Mouse (Mus musculus) heart, embryonic 15.5 days (tissue): Measurements from ENCODE around the gene Pla2g4e. TPM values are rescaled to one million over a fixed set of nuclear protein-coding genes. Genes with fewer than 3 reads are reported as not detected.

Experiments used
- ATAC-seq: fragments of 200-750 bp; cut with Nextera tagmentation; replicated peaks from 2 replicates; pipeline ENCODE4 v1.8.0; 2017; ENCODE audit warnings: low read depth, moderate TSS enrichment; ENCODE audit not compliant: insufficient number of reproducible peaks, insufficient read depth, low FRiP score
- H3K27ac ChIP-seq: fragments of 300-500 bp; sonication (generic); 2 replicates; pipeline ENCODE4 v1.5.1; 2015; ENCODE audit warnings: mild to moderate bottlenecking, inconsistent platforms
- H3K27me3 ChIP-seq: fragments of 300-500 bp; sonication (generic); 2 replicates; pipeline ENCODE4 v1.6.1; 2015; ENCODE audit warnings: inconsistent platforms
- H3K36me3 ChIP-seq: fragments of 300-500 bp; sonication (generic); 2 replicates; pipeline ENCODE4 v1.6.1; 2015; ENCODE audit warnings: mild to moderate bottlenecking, inconsistent platforms
- H3K4me1 ChIP-seq: fragments of 300-500 bp; sonication (generic); replicated peaks from 2 replicates; pipeline ENCODE4 v1.6.1; 2015; ENCODE audit warnings: inconsistent platforms
- H3K4me2 ChIP-seq: fragments of 300-500 bp; sonication (generic); 2 replicates; pipeline ENCODE4 v1.6.1; 2015; ENCODE audit warnings: inconsistent platforms, mild to moderate bottlenecking, moderate library complexity
- H3K4me3 ChIP-seq: fragments of 300-500 bp; sonication (generic); 2 replicates; pipeline ENCODE4 v1.5.1; 2015; ENCODE audit warnings: mild to moderate bottlenecking, inconsistent platforms
- H3K9ac ChIP-seq: fragments of 300-500 bp; sonication (generic); 2 replicates; pipeline ENCODE4 v1.6.1; 2015; ENCODE audit warnings: mild to moderate bottlenecking, inconsistent platforms
- H3K9me3 ChIP-seq: fragments of 300-500 bp; sonication (generic); replicated peaks from 2 replicates; pipeline ENCODE4 v1.6.1; 2016; ENCODE audit warnings: inconsistent platforms
- WGBS: fragments of 180-500 bp; shearing (Covaris S2); methylation state at CpG from one replicate; pipeline ENCODE4 v1.1.7; 2015; ENCODE audit warnings: mixed read lengths; 5-methylcytosine and 5-hydroxymethylcytosine counted together
- polyA plus RNA-seq: library from polyadenylated mRNA; unstranded; fragments of >200 nt; fragmentation: Nextera tagmentation; extraction: Ambion mirVana; gene quantifications from 2 replicates; pipeline ENCODE4 v1.2.1, GENCODE M21; 2015

The Pla2g4e gene
- polyA plus RNA-seq = 1.6 and 1.9 TPM in 2 replicates

GRCm38 (mm10) chr2:120244679-120245420 is at the start of gene Pla2g4e:
Gene Pla2g4e, minus strand, starts transcription at chr2:120245335.
- H3K4me2 ChIP-seq = peak within 1 kb of the TSS; percentile 68
- peaks cover 25% of the 10 kb centered on the region for H3K4me1 ChIP-seq
- peak; percentile 87 for ATAC-seq
- H3K9ac ChIP-seq = peak within 1 kb of the TSS; percentile 50
- H3K9me3 ChIP-seq = no peaks in the 10 kb centered on the region
- H3K27ac ChIP-seq = peak within 1 kb of the TSS; percentile 78
- 4% methylated on average over 27 of the region's 27 CpGs for WGBS
- H3K27me3 ChIP-seq = 0 out of 2 replicates have a peak, but pooled peaks cover 6% of the 10 kb centered on the region
- H3K36me3 ChIP-seq = no peaks in the 10 kb centered on the region
- H3K4me3 ChIP-seq = peak within 1 kb of the TSS; percentile 56

- 73% methylated on average over 8 of the region's 9 CpGs for WGBS
- Histone ChIP-seq H3K27ac (no peak overlapping the region), H3K9me3 (no peaks in the 10 kb centered on the region), H3K27me3 (no peaks in the 10 kb centered on the region), H3K4me3 (no peak overlapping the region), H3K4me1 (no peaks in the 10 kb centered on the region), H3K36me3 (no peaks in the 10 kb centered on the region), H3K4me2 (no peak overlapping the region), H3K9ac (no peak overlapping the region)
- no peak for ATAC-seq
These were observed 46.4 kb upstream of the Pla2g4e start for GRCm38 (mm10) chr2:120291471-120292078.

- Histone ChIP-seq H3K36me3 (no peaks in the 10 kb centered on the region), H3K4me1 (no peaks in the 10 kb centered on the region), H3K9me3 (no peaks in the 10 kb centered on the region), H3K27me3 (no peaks in the 10 kb centered on the region), H3K4me3 (no peak within 1 kb of the TSS), H3K27ac (no peak within 1 kb of the TSS), H3K4me2 (no peak within 1 kb of the TSS), H3K9ac (no peak within 1 kb of the TSS)
- 70% methylated on average over 5 of the region's 5 CpGs for WGBS
- no peak for ATAC-seq
These were observed 43.9 kb upstream of the Pla2g4e start, which contains the start of gene Pla2g4d for GRCm38 (mm10) chr2:120288995-120289394. Gene Pla2g4d, minus strand, starts transcription at chr2:120289197.

- Histone ChIP-seq H3K27ac (no peak overlapping the region), H3K4me3 (no peak overlapping the region), H3K4me1 (no peaks in the 10 kb centered on the region), H3K9ac (no peak overlapping the region), H3K9me3 (no peaks in the 10 kb centered on the region), H3K36me3 (no peaks in the 10 kb centered on the region), H3K27me3 (no peaks in the 10 kb centered on the region), H3K4me2 (no peak overlapping the region)
- no peak for ATAC-seq
- 77% methylated on average over 3 of the region's 3 CpGs for WGBS
These were observed 43.3 kb upstream of the Pla2g4e start for GRCm38 (mm10) chr2:120288401-120288800.

- Histone ChIP-seq H3K27ac (no peak overlapping the region), H3K36me3 (no peaks in the 10 kb centered on the region), H3K9ac (no peak overlapping the region), H3K4me2 (no peak overlapping the region), H3K4me3 (no peak overlapping the region), H3K4me1 (no peaks in the 10 kb centered on the region), H3K27me3 (no peaks in the 10 kb centered on the region), H3K9me3 (no peaks in the 10 kb centered on the region)
- WGBS = 68% methylated on average over 4 of the region's 4 CpGs
- no peak for ATAC-seq
These were observed 40.5 kb upstream of the Pla2g4e start for GRCm38 (mm10) chr2:120285639-120286038.

- no peak overlapping the region for H3K27ac ChIP-seq
- no peak overlapping the region for H3K4me3 ChIP-seq
- no peaks in the 10 kb centered on the region for H3K9me3 ChIP-seq
- no peaks in the 10 kb centered on the region for H3K27me3 ChIP-seq
- ATAC-seq = no peak
- H3K9ac ChIP-seq = no peak overlapping the region
- H3K4me2 ChIP-seq = no peak overlapping the region
- no peaks in the 10 kb centered on the region for H3K4me1 ChIP-seq
- no peaks in the 10 kb centered on the region for H3K36me3 ChIP-seq
These were observed 39.6 kb upstream of the Pla2g4e start for GRCm38 (mm10) chr2:120284705-120285104.

- Histone ChIP-seq H3K36me3 (no peaks in the 10 kb centered on the region), H3K27ac (no peak overlapping the region), H3K27me3 (no peaks in the 10 kb centered on the region), H3K9me3 (no peaks in the 10 kb centered on the region), H3K4me1 (no peaks in the 10 kb centered on the region), H3K9ac (no peak overlapping the region), H3K4me2 (no peak overlapping the region), H3K4me3 (no peak overlapping the region)
- WGBS = 76% methylated on average over 5 of the region's 5 CpGs
- ATAC-seq = no peak
These were observed 39.0 kb upstream of the Pla2g4e start for GRCm38 (mm10) chr2:120284094-120284493.

GRCm38 (mm10) chr2:120283550-120283949 is 38.4 kb upstream of the Pla2g4e start:
- Histone ChIP-seq H3K27me3 (no peaks in the 10 kb centered on the region), H3K9me3 (no peaks in the 10 kb centered on the region), H3K36me3 (no peaks in the 10 kb centered on the region), H3K4me1 (no peaks in the 10 kb centered on the region), H3K4me3 (no peak overlapping the region), H3K4me2 (no peak overlapping the region), H3K27ac (no peak overlapping the region), H3K9ac (no peak overlapping the region)
- WGBS = 47% methylated on average over 6 of the region's 6 CpGs
- ATAC-seq = no peak

- Histone ChIP-seq H3K4me2 (no peak overlapping the region), H3K27ac (no peak overlapping the region), H3K9ac (no peak overlapping the region), H3K4me3 (no peak overlapping the region), H3K4me1 (no peaks in the 10 kb centered on the region), H3K36me3 (no peaks in the 10 kb centered on the region), H3K27me3 (no peaks in the 10 kb centered on the region), H3K9me3 (no peaks in the 10 kb centered on the region)
- 45% methylated on average over 3 of the region's 3 CpGs for WGBS
- ATAC-seq = no peak
These were observed 36.1 kb upstream of the Pla2g4e start for GRCm38 (mm10) chr2:120281221-120281620.

- Histone ChIP-seq H3K27me3 (no peaks in the 10 kb centered on the region; the same call in 1 of the 2 replicates), H3K9ac (no peak overlapping the region), H3K4me3 (no peak overlapping the region), H3K36me3 (no peaks in the 10 kb centered on the region), H3K4me2 (no peak overlapping the region), H3K9me3 (no peaks in the 10 kb centered on the region), H3K27ac (no peak overlapping the region), H3K4me1 (no peaks in the 10 kb centered on the region)
- ATAC-seq = no peak
- WGBS = 12% methylated on average over 8 of the region's 8 CpGs
These were observed 34.8 kb upstream of the Pla2g4e start for GRCm38 (mm10) chr2:120279961-120280360.

- Histone ChIP-seq H3K27ac (no peak overlapping the region), H3K36me3 (no peaks in the 10 kb centered on the region), H3K4me2 (no peak overlapping the region), H3K4me3 (no peak overlapping the region), H3K27me3 (no peaks in the 10 kb centered on the region; the same call in 1 of the 2 replicates), H3K4me1 (no peaks in the 10 kb centered on the region), H3K9ac (no peak overlapping the region), H3K9me3 (no peaks in the 10 kb centered on the region)
- no peak for ATAC-seq
- WGBS = 75% methylated on average over 4 of the region's 4 CpGs
These were observed 31.8 kb upstream of the Pla2g4e start for GRCm38 (mm10) chr2:120276951-120277350.

- Histone ChIP-seq H3K9me3 (no peaks in the 10 kb centered on the region), H3K27me3 (peaks cover 12% of the 10 kb centered on the region), H3K4me1 (peaks cover 8% of the 10 kb centered on the region), H3K4me3 (peak overlapping the region; percentile 20; the same call in 1 of the 2 replicates), H3K27ac (no peak overlapping the region), H3K4me2 (peak overlapping the region; percentile 52), H3K36me3 (no peaks in the 10 kb centered on the region), H3K9ac (no peak overlapping the region)
- 2% methylated on average over 9 of the region's 9 CpGs for WGBS
- no peak for ATAC-seq
These were observed 23.5 kb upstream of the Pla2g4e start for GRCm38 (mm10) chr2:120268635-120269034.
